Mouse (Mus musculus) liver, postnatal 0 days (tissue): ENCODE results near the gene Myof. TPM values are rescaled to one million over a fixed set of nuclear protein-coding genes. Genes with fewer than 3 reads are reported as not detected.

Source experiments
- ATAC-seq: fragments of 200-750 bp; cut with Nextera tagmentation; 2 replicates; pipeline ENCODE4 v1.8.0; 2017; ENCODE audit warnings: mild to moderate bottlenecking, moderate library complexity
- DNase-seq: peaks from one replicate; pipeline ENCODE4 v3.0.0-alpha.2; 2016
- H3K27ac ChIP-seq: fragments of 300-500 bp; sonication (generic); 2 replicates; pipeline ENCODE4 v1.5.1; 2014; ENCODE audit warnings: antibody characterized with exemption, moderate library complexity, mild to moderate bottlenecking, low read depth
- H3K27me3 ChIP-seq: fragments of 300-500 bp; sonication (generic); 2 replicates; pipeline ENCODE4 v1.6.1; 2014; ENCODE audit warnings: low read length, control low read depth, mixed read lengths; ENCODE audit not compliant: insufficient read depth
- H3K36me3 ChIP-seq: fragments of 300-500 bp; sonication (generic); replicated peaks from 2 replicates; pipeline ENCODE4 v1.6.1; 2014; ENCODE audit warnings: mild to moderate bottlenecking, control low read depth, low read length, moderate library complexity, mixed read lengths; ENCODE audit not compliant: insufficient read depth
- H3K4me1 ChIP-seq: fragments of 300-500 bp; sonication (generic); 2 replicates; pipeline ENCODE4 v1.6.1; 2014; ENCODE audit warnings: antibody characterized with exemption, mild to moderate bottlenecking, control low read depth; ENCODE audit not compliant: insufficient read depth
- H3K4me2 ChIP-seq: fragments of 300-500 bp; sonication (generic); 2 replicates; pipeline ENCODE4 v1.6.1; 2014; ENCODE audit warnings: low read depth, mild to moderate bottlenecking, low read length, moderate library complexity, mixed read lengths
- H3K4me3 ChIP-seq: fragments of 300-500 bp; sonication (generic); 2 replicates; pipeline ENCODE4 v1.5.1; 2014; ENCODE audit warnings: low read depth, low read length
- H3K9ac ChIP-seq: fragments of 300-500 bp; sonication (generic); replicated peaks from 2 replicates; pipeline ENCODE4 v1.6.1; 2014; ENCODE audit warnings: mild to moderate bottlenecking, moderate library complexity
- H3K9me3 ChIP-seq: fragments of 300-500 bp; sonication (generic); 2 replicates; pipeline ENCODE4 v1.6.1; 2016; ENCODE audit warnings: mild to moderate bottlenecking, control low read depth, low read length, mixed read lengths
- CTCF ChIP-seq: sonication (generic); IDR thresholded peaks from 2 replicates; pipeline ENCODE4 v1.5.1; 2016; ENCODE audit warnings: antibody characterized with exemption, low read depth
- EP300 ChIP-seq: IDR thresholded peaks from 2 replicates; pipeline ENCODE4 v1.6.1; 2016; ENCODE audit warnings: antibody characterized with exemption, low read depth, mild to moderate bottlenecking
- WGBS: fragments of 180-500 bp; shearing (Covaris S2); extraction: QIAGEN DNeasy Blood & Tissue Kit; methylation state at CpG from one replicate; pipeline ENCODE4 v1.1.7; 2014; ENCODE audit not compliant: insufficient replicate concordance; 5-methylcytosine and 5-hydroxymethylcytosine counted together
- polyA plus RNA-seq: library from polyadenylated mRNA; unstranded; fragments of >200 nt; fragmentation: Nextera tagmentation; extraction: Ambion mirVana; gene quantifications from 2 replicates; pipeline ENCODE4 v1.2.1, GENCODE M21; 2015

Gene Myof
- polyA plus RNA-seq, 1 experiment from 2014 or later, result 1.7 TPM

DNA sequence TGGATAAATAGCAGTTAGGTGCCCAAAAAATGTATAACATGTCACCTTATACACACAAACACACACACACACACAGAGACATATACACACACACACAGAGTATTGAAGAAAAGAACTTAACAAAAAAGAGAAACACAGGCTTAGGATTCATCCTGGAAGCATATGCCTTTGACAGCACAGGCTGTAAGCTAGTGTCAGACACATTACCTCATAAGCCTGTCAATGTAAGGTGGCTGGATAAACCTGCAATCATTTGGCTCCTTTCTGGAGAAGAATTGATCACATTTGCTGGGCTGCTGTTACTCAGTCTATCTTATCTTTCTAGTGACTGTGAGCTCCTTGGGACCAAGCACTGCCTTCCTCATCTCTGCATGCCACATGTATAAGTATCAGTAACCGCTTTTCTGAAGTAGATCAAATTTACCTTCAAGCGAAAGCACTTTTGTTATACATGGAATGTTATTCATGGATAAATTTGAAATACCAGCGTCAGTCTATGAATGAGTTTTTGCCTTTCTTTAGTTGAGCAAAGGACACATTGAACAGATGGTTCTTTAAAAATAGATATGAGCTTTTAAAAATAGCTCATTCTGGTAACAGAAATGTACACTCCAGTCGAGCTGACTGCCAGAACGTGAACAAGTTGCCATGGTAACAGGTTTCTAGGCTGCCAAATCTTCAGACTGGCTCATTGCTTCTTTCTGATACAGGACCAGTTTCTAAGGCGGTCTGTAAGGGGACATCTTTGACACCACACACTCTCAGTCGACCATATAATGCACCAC lies 51.8 kb downstream of the Myof start:
- 40% methylated on average over 7 of the region's 7 CpGs for WGBS
- H3K27ac ChIP-seq, result no peak overlapping the region
- H3K4me2 ChIP-seq, result no peak overlapping the region
- H3K36me3 ChIP-seq, result no peaks in the 10 kb centered on the region; the same call in 1 of the 2 replicates
- no peaks in the 10 kb centered on the region for H3K9me3 ChIP-seq
- ATAC-seq (no peak), DNase-seq (no peak)
- no peak for TF ChIP-seq EP300
- TF ChIP-seq CTCF, result no peak
- H3K27me3 ChIP-seq, result no peaks in the 10 kb centered on the region
- no peaks in the 10 kb centered on the region for H3K4me1 ChIP-seq
- H3K4me3 ChIP-seq, result no peak overlapping the region
- H3K9ac ChIP-seq, result no peak overlapping the region

DNA sequence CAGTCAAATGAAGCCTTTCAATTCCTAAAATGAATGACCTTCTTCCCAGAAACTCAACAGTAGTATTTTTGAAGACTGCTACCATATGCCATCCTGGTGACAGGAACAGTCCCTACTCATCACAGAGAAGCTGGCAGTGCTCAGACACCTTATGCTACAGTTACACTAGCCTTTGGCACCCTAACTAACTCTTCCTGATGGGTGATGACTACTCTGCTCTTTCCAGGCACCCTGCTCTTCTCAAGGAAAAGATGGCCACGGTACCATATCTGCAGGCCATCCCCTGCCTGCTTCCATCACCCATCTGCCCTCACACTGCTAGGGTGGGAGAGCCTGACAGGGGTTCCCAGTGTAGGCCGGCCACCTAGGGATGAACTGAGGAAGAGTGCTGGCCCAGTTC lies 53.4 kb downstream of the Myof start:
- H3K9ac ChIP-seq, result no peak overlapping the region
- H3K9me3 ChIP-seq, result no peaks in the 10 kb centered on the region
- 83% methylated on average over 2 of the region's 2 CpGs for WGBS
- DNase-seq, result no peak
- no peak overlapping the region for H3K4me3 ChIP-seq
- no peaks in the 10 kb centered on the region for H3K27me3 ChIP-seq
- TF ChIP-seq CTCF (no peak), EP300 (no peak)
- no peak overlapping the region for H3K4me2 ChIP-seq
- H3K27ac ChIP-seq, result no peak overlapping the region
- H3K36me3 ChIP-seq, result peaks cover 3% of the 10 kb centered on the region; the same call in 1 of the 2 replicates
- no peaks in the 10 kb centered on the region for H3K4me1 ChIP-seq
- no peak for ATAC-seq

DNA sequence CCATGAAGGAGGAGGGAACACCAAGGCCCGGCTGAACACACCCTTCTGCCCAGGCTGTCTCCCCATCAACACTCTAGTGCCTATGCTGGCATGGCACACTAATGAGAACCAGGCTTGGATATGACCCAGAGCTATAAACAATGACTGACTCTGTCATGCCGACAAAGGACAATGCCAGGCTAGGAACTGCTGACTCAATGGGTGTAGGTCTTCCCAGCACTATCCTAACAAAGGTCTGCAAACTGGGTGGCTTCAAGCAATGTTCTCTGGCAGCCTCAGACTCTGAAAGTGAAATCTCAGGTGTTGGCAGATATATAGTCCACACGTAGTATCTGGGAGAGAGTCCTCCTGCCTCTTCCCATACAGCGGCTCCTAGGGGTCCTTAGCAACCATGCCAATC lies 55.2 kb downstream of the Myof start:
- 82% methylated on average over 4 of the region's 4 CpGs for WGBS
- ATAC-seq, result no peak
- H3K9ac ChIP-seq, result no peak overlapping the region

DNA sequence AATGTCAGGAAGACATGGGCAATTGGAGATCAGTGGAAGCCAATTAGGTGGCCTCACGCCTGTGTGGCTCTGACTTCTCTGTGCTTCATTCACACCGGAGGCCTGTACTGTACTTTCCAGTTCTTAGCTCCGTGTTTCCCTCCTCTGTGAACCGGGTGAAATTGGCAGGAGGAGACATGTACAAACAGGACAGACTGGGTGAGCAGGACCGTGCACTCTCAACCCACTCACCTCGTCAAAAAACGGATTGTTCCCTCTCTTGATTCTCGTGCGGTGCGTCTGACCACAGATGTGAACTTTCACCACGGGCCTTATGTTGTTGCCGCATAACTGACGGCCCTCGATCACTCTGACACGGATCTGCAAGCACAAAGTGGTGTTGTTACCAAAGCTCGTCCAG lies 57.6 kb downstream of the Myof start:
- WGBS, result 84% methylated on average over 16 of the region's 16 CpGs
- Histone ChIP-seq H3K4me1 (no peaks in the 10 kb centered on the region), H3K9ac (no peak overlapping the region), H3K27me3 (no peaks in the 10 kb centered on the region), H3K36me3 (peaks cover 7% of the 10 kb centered on the region; the same call in 1 of the 2 replicates), H3K9me3 (no peaks in the 10 kb centered on the region), H3K27ac (no peak overlapping the region), H3K4me3 (no peak overlapping the region), H3K4me2 (no peak overlapping the region)
- DNase-seq (no peak), ATAC-seq (no peak)
- TF ChIP-seq EP300 (no peak), CTCF (no peak)

More for the DNA sequence above, 55.2 kb downstream of the Myof start:
- Histone ChIP-seq H3K9me3 (no peaks in the 10 kb centered on the region), H3K4me3 (no peak overlapping the region), H3K36me3 (peaks cover 3% of the 10 kb centered on the region; the same call in 1 of the 2 replicates), H3K4me1 (no peaks in the 10 kb centered on the region), H3K27me3 (no peaks in the 10 kb centered on the region), H3K4me2 (no peak overlapping the region), H3K27ac (no peak overlapping the region)
- DNase-seq, result no peak
- TF ChIP-seq CTCF, result no peak

DNA sequence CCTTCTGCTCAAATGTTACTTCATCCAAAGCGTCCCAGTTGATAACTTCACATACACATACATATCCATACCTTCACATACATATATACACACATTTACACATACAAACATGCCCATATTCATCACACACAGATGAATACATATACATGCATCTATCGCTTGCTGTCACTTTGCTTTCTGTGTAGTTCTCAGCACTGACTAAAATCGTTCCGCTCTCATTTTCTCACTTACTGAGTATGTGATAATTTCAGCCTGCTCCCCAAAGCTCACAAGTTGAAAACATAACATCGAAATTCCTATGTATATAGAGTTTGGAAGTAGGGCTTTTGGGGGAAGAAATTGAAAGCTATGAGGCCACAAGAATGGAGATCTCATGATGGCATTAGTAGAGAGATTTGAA lies 67.4 kb downstream of the Myof start:
- H3K9ac ChIP-seq, result no peak overlapping the region
- TF ChIP-seq EP300 (no peak), CTCF (no peak)
- no peaks in the 10 kb centered on the region for H3K27me3 ChIP-seq
- DNase-seq (no peak), ATAC-seq (no peak)
- 0 out of 2 replicates have a peak, but pooled peaks cover 4% of the 10 kb centered on the region for H3K36me3 ChIP-seq
- H3K9me3 ChIP-seq, result no peaks in the 10 kb centered on the region
- no peak overlapping the region for H3K4me2 ChIP-seq
- H3K27ac ChIP-seq, result no peak overlapping the region
- WGBS, result 75% methylated on average over 5 of the region's 5 CpGs
- no peaks in the 10 kb centered on the region; the same call in 1 of the 2 replicates for H3K4me1 ChIP-seq
- no peak overlapping the region for H3K4me3 ChIP-seq

DNA sequence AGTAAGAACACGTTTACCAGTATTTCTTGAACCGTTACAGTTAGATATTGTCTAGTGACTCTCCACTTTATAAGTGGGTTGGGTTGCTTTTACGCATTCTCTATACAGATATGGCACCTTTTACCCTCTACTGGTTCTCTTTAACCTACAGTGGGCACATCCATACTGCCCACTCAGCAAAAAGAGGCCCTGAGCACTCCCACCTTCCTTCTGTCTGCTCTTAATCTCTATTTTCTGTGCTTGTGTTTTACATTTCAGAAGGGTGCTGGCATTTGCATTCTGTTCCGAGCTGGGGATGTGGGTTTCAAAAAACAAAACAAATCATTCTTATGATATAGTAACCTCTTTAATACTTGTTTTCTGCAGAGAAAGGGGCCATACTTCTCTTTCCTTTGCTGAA lies 72.8 kb downstream of the Myof start:
- no peak for DNase-seq

More for the DNA sequence above, 72.8 kb downstream of the Myof start:
- no peak overlapping the region for H3K27ac ChIP-seq
- H3K9me3 ChIP-seq, result no peaks in the 10 kb centered on the region
- no peak overlapping the region for H3K4me2 ChIP-seq
- no peaks in the 10 kb centered on the region for H3K27me3 ChIP-seq
- no peak overlapping the region for H3K9ac ChIP-seq
- ATAC-seq, result no peak
- no peaks in the 10 kb centered on the region for H3K36me3 ChIP-seq
- no peak for TF ChIP-seq CTCF
- TF ChIP-seq EP300, result no peak
- 78% methylated on average over 4 of the region's 4 CpGs for WGBS
- no peak overlapping the region for H3K4me3 ChIP-seq
- H3K4me1 ChIP-seq, result peaks cover 2% of the 10 kb centered on the region; the same call in 1 of the 2 replicates
